Comparison of ENCODE assay signal across 17 mouse cellular contexts in the genomic region with DNA sequence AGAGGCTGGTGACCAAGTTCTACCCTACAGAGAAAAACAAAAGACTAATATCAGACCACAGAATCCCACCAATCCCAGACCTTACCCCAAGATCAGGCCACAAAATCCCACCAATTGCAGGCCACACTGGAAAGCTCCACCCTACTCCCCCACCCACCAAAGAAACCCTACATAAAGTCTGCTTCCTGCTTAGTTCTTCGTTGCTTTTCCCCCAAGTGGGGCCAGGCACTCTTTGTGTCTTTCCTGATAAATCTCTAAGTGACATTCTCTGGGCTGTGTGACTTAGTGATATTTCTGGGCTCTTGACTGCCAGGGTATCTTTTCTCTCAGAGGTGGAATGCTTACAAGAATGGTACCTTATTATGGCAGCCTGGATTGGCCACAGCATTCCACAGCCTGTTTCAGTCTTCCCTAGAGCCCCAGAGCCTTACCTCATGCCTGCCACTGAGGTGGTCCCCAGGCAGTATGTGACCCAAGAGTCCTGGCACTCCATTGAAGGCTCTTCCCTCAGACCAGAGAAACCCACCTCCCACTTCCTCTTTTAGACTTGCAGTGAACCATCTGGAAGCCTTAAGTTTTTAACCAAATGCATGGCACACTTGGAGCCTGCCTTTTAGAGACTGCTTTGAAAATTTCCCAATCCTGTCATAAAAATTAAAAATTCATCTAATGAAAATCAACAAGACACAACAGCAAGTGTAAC.
"Had no signal": no experiment of that assay in that cellular context is flagged by ENCODE, and none has a peak within 500 bp of the region (broad histone marks: within the 10 kb centered on the region; RNA-seq: fewer than 3 reads in every experiment).

No protein-coding gene starts in this region.

- H3K27ac ChIP-seq: limb, embryonic 13.5 days; liver, embryonic 13.5 days; neural tube, embryonic 12.5 days had no signal

- H3K36me3 ChIP-seq: limb, embryonic 13.5 days; liver, embryonic 13.5 days; neural tube, embryonic 12.5 days had no signal

- DNase-seq: kidney, adult 8-10 months; kidney, postnatal 36 days; layer of hippocampus, adult 9-11 months; liver, embryonic 13.5 days; lung, adult 2 months; lung, postnatal 10 days; lung, postnatal 4 days; midbrain, embryonic 14.5 days; retina, postnatal 1 day; right cerebral cortex, postnatal 4 days; spleen, adult 18-20 months; thymus, adult 18-20 months; thymus, postnatal 14 days had no signal

- H3K27me3 ChIP-seq: liver, embryonic 13.5 days; neural tube, embryonic 12.5 days had no signal

- H3K9ac ChIP-seq: limb, embryonic 13.5 days; liver, embryonic 13.5 days; neural tube, embryonic 12.5 days had no signal

- H3K4me2 ChIP-seq: limb, embryonic 13.5 days; liver, embryonic 13.5 days; neural tube, embryonic 12.5 days had no signal

- ATAC-seq: intestine, postnatal 0 days had no signal

- H3K9me3 ChIP-seq: limb, embryonic 13.5 days; liver, embryonic 13.5 days; neural tube, embryonic 12.5 days had no signal

- H3K4me3 ChIP-seq: limb, embryonic 13.5 days; liver, embryonic 13.5 days; myocyte; neural tube, embryonic 12.5 days had no signal
